Mouse (Mus musculus) E14TG2a.4 (cell line): ENCODE measurements around the gene Hmga1.

ENCODE experiments used
- CTCF ChIP-seq: conservative IDR thresholded peaks from 2 replicates; pipeline ENCODE4 v1.5.1; 2014; ENCODE audit warnings: low read length
- NANOG ChIP-seq: IDR thresholded peaks from 2 replicates; pipeline ENCODE4 v1.6.1; 2014; ENCODE audit warnings: borderline replicate concordance, low read length, mixed read lengths

DNA sequence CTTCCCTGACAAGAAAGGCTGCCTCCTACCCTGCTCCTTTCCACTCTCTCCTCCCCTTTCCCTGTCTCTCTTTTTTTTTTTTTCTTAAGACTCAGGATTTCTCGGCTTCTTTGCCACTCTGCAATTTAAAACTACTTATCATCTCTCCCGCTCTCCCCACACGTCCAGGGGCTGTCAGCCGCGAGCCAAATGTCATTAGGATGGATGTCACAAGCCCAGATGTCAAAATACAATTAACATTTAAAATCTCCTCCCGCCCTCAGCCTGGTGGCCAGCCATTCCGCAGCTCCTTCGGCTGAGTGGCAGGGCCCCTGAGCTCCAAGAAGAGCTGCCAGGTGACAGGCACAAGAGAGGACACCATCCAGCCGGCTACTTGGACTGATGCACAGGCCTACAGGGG lies 38.0 kb upstream of the Hmga1 start:
- TF ChIP-seq CTCF (no peak), NANOG (no peak)
